Mouse (Mus musculus): Measurements from ENCODE around the gene Crygn. TPM values are rescaled to one million over a fixed set of nuclear protein-coding genes. Genes with fewer than 3 reads are reported as not detected.

Crygn gene
- 3.2 and 3.4 TPM in 2 replicates for polyA plus RNA-seq (2015; fragmentation: Nextera tagmentation; extraction: Ambion mirVana)

DNA sequence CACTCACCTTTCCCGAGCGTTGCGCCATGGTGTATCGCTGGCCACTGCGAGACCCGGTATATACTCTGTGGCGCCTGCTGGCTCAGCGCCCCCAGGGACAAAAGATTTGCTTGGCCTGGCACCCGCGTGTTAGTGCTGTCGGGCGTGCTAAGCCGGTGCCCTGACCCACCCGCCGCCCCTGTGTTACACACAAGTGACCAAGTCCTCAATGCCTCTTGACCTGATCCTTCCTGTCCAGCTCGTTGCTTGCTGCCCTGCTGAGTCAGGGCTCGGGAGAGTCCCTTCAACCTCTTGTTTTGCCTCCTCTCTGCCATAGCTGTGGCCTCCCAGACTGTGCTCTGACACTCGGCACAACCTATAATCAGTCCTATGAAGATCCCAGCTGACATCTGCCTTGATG, at the start of gene Crygn:
Gene Crygn, minus strand, starts transcription at position 193 of the 400 bp plus-strand sequence.
- WGBS = 45% methylated on average over 18 of the region's 18 CpGs
- no peak within 1 kb of the TSS for H3K9ac ChIP-seq (ENCODE audit: low read length)
- H3K4me1 ChIP-seq (replicated peaks; ENCODE audit: control insufficient read depth, insufficient read depth, low read length) = 0 out of 2 replicates have a peak, but pooled peaks cover 3% of the 10 kb centered on the region
- no peaks in the 10 kb centered on the region for H3K27me3 ChIP-seq (ENCODE audit: control insufficient read depth, insufficient read depth, low read depth, low read length)
- H3K36me3 ChIP-seq (ENCODE audit: control insufficient read depth, insufficient read depth, low read length) = no peaks in the 10 kb centered on the region
- no peak within 1 kb of the TSS for H3K27ac ChIP-seq (ENCODE audit: low read length)
- H3K4me2 ChIP-seq (ENCODE audit: low read depth, low read length) = no peak within 1 kb of the TSS
- peak; percentile 14; the same call in 1 of the 2 replicates for ATAC-seq (ENCODE audit: low read depth)
- H3K9me3 ChIP-seq (ENCODE audit: control insufficient read depth, low read length) = no peaks in the 10 kb centered on the region
- H3K4me3 ChIP-seq (ENCODE audit: low read length) = no peak within 1 kb of the TSS

DNA sequence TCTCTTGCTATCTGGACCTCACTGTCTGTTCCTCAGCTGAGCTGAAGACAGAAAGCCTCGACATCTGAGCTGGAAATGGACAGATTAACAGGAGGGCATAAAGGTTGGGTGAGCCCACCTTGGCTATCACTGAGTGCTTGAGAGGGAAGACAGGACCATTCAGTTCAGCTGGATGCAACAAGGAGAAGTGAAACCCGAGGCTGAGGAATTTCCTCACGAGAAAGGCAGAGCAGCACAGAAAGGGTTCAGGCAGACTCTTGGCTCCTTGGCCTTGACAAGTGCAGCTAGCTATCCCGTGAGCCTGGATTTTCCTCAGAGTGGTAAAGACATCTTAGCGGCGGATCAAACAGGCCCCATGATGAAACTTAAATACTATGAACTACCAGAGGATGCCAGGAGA, 47.4 kb upstream of the Crygn start:
- Histone ChIP-seq H3K9ac (ENCODE audit: low read length) (no peak overlapping the region), H3K4me2 (ENCODE audit: low read depth, low read length) (no peak overlapping the region), H3K4me1 (replicated peaks; ENCODE audit: control insufficient read depth, insufficient read depth, low read length) (no peaks in the 10 kb centered on the region), H3K4me3 (ENCODE audit: low read length) (no peak overlapping the region), H3K36me3 (ENCODE audit: control insufficient read depth, insufficient read depth, low read length) (peaks cover 32% of the 10 kb centered on the region), H3K9me3 (ENCODE audit: control insufficient read depth, low read length) (no peaks in the 10 kb centered on the region), H3K27me3 (ENCODE audit: control insufficient read depth, insufficient read depth, low read depth, low read length) (no peaks in the 10 kb centered on the region), H3K27ac (ENCODE audit: low read length) (no peak overlapping the region)
- ATAC-seq (ENCODE audit: low read depth) = no peak
- 75% methylated on average over 6 of the region's 6 CpGs for WGBS

DNA sequence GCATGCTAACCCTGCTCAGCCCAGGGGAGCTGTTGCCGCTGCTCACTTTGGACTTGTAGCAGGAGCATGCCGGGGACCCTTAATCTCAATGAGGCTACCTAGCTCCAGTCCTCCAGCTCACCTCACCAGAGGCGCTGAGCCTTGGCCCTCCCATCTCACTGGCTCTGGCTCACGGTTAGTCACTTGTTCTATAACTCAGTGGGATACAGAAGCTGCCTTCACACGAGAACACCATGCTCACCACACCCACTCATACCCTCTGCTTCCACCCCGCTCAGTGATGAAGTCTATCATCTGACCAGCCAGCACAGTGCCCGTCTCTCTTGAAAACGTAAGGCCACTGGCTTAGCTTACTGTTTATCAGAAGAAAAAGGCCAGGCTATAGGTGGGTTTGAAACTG, 46.9 kb upstream of the Crygn start:
- H3K9ac ChIP-seq (ENCODE audit: low read length) = no peak overlapping the region
- 84% methylated on average over 8 of the region's 8 CpGs for WGBS
- no peak overlapping the region for H3K27ac ChIP-seq (ENCODE audit: low read length)
- no peak for ATAC-seq (ENCODE audit: low read depth)
- H3K9me3 ChIP-seq (ENCODE audit: control insufficient read depth, low read length) = no peaks in the 10 kb centered on the region
- no peaks in the 10 kb centered on the region for H3K27me3 ChIP-seq (ENCODE audit: control insufficient read depth, insufficient read depth, low read depth, low read length)
- H3K36me3 ChIP-seq (ENCODE audit: control insufficient read depth, insufficient read depth, low read length) = peaks cover 32% of the 10 kb centered on the region
- no peak overlapping the region for H3K4me3 ChIP-seq (ENCODE audit: low read length)
- no peaks in the 10 kb centered on the region for H3K4me1 ChIP-seq (replicated peaks; ENCODE audit: control insufficient read depth, insufficient read depth, low read length)
- no peak overlapping the region for H3K4me2 ChIP-seq (ENCODE audit: low read depth, low read length)

DNA sequence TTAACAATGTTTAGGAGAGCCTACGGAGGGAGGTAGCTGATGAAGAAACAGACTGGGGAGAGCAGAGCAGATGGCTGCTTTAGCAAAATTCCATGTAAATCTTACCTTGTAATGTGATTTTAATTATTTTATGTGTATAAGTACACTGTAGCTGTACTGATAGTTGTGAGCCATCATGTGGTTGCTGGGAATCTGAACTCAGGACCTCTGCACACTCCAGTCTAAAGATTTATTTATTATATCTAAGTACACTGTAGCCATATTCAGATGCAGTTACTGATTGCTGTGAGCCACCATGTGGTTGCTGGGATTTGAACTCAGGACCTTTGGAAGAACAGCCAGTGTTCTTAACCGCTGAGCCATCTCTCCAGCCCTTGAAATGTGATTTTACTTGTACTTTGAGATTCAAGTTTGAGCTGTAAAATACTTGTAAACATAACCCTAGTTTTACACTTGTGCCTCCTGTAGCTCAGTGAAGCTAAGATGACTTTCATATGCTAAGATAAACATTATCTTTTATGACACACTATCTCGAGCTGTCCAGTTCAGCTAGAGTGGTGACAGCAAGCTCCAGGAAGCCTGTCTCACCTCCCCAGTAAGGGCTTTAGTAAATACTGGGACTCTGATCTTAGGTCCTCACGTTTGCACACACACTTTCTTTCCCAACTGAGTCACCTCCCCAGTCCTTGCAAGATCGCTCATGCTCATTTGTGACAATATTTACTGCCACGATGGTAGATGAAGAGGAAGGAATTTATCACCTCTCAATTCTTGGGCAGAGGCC, 44.2 kb upstream of the Crygn start:
- Histone ChIP-seq H3K9ac (ENCODE audit: low read length) (no peak overlapping the region), H3K9me3 (ENCODE audit: control insufficient read depth, low read length) (no peaks in the 10 kb centered on the region), H3K4me2 (ENCODE audit: low read depth, low read length) (no peak overlapping the region), H3K27ac (ENCODE audit: low read length) (no peak overlapping the region), H3K36me3 (ENCODE audit: control insufficient read depth, insufficient read depth, low read length) (peaks cover 23% of the 10 kb centered on the region), H3K4me1 (replicated peaks; ENCODE audit: control insufficient read depth, insufficient read depth, low read length) (no peaks in the 10 kb centered on the region), H3K4me3 (ENCODE audit: low read length) (no peak overlapping the region), H3K27me3 (ENCODE audit: control insufficient read depth, insufficient read depth, low read depth, low read length) (no peaks in the 10 kb centered on the region)
- no peak for ATAC-seq (ENCODE audit: low read depth)
- 49% methylated on average over 6 of the region's 6 CpGs for WGBS

DNA sequence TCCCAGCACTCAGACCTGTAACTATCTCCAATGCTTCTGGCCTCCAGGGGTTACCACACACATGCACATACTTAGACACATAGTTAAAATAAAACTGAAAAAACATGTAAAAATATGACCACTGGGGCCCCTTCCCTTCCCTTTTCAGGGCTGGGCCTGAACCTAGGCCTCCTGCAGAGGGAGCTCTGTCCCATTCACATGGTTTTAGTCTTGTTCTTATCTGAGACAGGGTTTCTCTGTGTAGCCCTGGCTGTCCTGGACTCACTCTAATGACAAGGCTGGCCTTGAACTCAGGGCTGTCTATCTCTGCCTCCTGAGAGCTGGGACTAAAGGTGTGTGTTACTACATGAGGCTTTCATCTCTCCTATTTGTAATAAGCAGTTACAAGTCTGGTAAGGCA, 42.6 kb upstream of the Crygn start:
- ATAC-seq (ENCODE audit: low read depth) = no peak
- peaks cover 12% of the 10 kb centered on the region for H3K36me3 ChIP-seq (ENCODE audit: control insufficient read depth, insufficient read depth, low read length)
- H3K27ac ChIP-seq (ENCODE audit: low read length) = no peak overlapping the region
- no peak overlapping the region for H3K4me3 ChIP-seq (ENCODE audit: low read length)
- H3K4me2 ChIP-seq (ENCODE audit: low read depth, low read length) = no peak overlapping the region
- H3K9me3 ChIP-seq (ENCODE audit: control insufficient read depth, low read length) = no peaks in the 10 kb centered on the region
- H3K9ac ChIP-seq (ENCODE audit: low read length) = no peak overlapping the region
- H3K4me1 ChIP-seq (replicated peaks; ENCODE audit: control insufficient read depth, insufficient read depth, low read length) = no peaks in the 10 kb centered on the region
- H3K27me3 ChIP-seq (ENCODE audit: control insufficient read depth, insufficient read depth, low read depth, low read length) = no peaks in the 10 kb centered on the region

DNA sequence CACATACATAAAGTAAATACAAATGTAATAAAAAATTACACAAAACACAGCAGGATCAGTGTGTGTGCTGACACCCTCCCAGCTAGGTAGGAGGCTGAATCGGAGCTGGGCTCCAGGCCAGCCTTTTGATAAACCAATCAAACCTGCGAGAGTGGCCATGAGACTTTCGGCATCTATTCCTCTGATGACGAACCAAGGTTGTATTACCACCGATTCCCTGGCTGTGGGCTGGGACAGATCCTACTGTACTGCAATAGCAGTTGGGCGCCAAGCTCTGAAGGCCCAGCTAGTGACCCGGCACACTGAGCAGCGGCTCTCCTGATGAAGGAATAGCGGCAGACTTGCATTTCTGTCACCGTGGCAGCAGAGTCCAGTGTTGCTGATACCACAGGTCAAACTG, 40.8 kb upstream of the Crygn start:
- Histone ChIP-seq H3K27me3 (ENCODE audit: control insufficient read depth, insufficient read depth, low read depth, low read length) (no peaks in the 10 kb centered on the region), H3K36me3 (ENCODE audit: control insufficient read depth, insufficient read depth, low read length) (peaks cover 8% of the 10 kb centered on the region), H3K4me2 (ENCODE audit: low read depth, low read length) (no peak overlapping the region), H3K9me3 (ENCODE audit: control insufficient read depth, low read length) (no peaks in the 10 kb centered on the region), H3K27ac (ENCODE audit: low read length) (no peak overlapping the region), H3K4me3 (ENCODE audit: low read length) (no peak overlapping the region), H3K9ac (ENCODE audit: low read length) (no peak overlapping the region), H3K4me1 (replicated peaks; ENCODE audit: control insufficient read depth, insufficient read depth, low read length) (no peaks in the 10 kb centered on the region)
- ATAC-seq (ENCODE audit: low read depth) = no peak
- 49% methylated on average over 10 of the region's 10 CpGs for WGBS

DNA sequence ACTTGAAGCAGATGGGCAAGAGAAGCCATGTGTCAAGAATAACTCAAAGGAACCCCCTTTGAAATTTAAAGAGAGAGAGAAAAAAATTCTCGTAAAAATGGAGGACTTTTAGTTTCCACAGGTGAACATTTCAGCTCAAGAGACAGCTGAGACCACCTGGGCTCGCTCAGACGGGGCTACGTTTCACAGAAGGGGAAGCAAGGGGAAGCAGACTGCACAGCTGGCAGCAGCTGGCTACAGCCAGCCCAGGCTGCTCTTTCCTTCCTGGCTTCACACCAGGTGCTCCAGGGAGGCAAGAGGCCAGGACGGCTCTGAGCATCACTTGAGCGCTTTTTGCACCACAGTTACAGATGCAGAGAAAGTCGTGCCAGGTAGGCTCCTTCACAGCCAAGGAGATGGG, 40.0 kb upstream of the Crygn start:
- no peaks in the 10 kb centered on the region for H3K4me1 ChIP-seq (replicated peaks; ENCODE audit: control insufficient read depth, insufficient read depth, low read length)
- H3K9me3 ChIP-seq (ENCODE audit: control insufficient read depth, low read length) = no peaks in the 10 kb centered on the region
- H3K27me3 ChIP-seq (ENCODE audit: control insufficient read depth, insufficient read depth, low read depth, low read length) = no peaks in the 10 kb centered on the region
- H3K4me3 ChIP-seq (ENCODE audit: low read length) = no peak overlapping the region
- ATAC-seq (ENCODE audit: low read depth) = no peak
- H3K4me2 ChIP-seq (ENCODE audit: low read depth, low read length) = no peak overlapping the region
- H3K36me3 ChIP-seq (ENCODE audit: control insufficient read depth, insufficient read depth, low read length) = peaks cover 5% of the 10 kb centered on the region; the same call in 1 of the 2 replicates
- H3K27ac ChIP-seq (ENCODE audit: low read length) = no peak overlapping the region
- H3K9ac ChIP-seq (ENCODE audit: low read length) = no peak overlapping the region; the same call in 1 of the 2 replicates
- WGBS = 45% methylated on average over 7 of the region's 7 CpGs

DNA sequence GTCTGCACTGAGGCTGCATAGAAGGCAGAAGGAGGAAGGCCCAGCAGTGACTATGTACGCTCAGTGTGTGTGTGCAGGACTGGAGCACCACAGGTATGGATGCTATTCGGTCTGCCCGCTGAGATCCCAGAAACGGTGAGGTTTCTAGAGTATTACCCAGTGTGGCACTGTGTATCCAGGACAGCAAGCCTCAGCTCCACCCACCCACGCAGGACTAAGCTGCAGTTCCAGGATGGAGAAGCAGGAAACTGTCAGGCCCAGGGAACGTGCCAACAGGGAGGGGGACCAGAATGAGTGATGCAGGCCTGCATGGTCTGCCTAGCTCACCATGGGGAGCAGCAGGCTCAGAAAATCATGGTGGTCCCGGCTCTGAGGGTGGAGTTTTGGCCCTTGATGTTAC, 35.2 kb upstream of the Crygn start:
- Histone ChIP-seq H3K27ac (ENCODE audit: low read length) (no peak overlapping the region), H3K36me3 (ENCODE audit: control insufficient read depth, insufficient read depth, low read length) (no peaks in the 10 kb centered on the region), H3K27me3 (ENCODE audit: control insufficient read depth, insufficient read depth, low read depth, low read length) (no peaks in the 10 kb centered on the region), H3K4me2 (ENCODE audit: low read depth, low read length) (no peak overlapping the region), H3K4me1 (replicated peaks; ENCODE audit: control insufficient read depth, insufficient read depth, low read length) (no peaks in the 10 kb centered on the region), H3K9me3 (ENCODE audit: control insufficient read depth, low read length) (no peaks in the 10 kb centered on the region), H3K4me3 (ENCODE audit: low read length) (no peak overlapping the region), H3K9ac (ENCODE audit: low read length) (no peak overlapping the region)
- WGBS = 60% methylated on average over 7 of the region's 7 CpGs
- no peak for ATAC-seq (ENCODE audit: low read depth)

DNA sequence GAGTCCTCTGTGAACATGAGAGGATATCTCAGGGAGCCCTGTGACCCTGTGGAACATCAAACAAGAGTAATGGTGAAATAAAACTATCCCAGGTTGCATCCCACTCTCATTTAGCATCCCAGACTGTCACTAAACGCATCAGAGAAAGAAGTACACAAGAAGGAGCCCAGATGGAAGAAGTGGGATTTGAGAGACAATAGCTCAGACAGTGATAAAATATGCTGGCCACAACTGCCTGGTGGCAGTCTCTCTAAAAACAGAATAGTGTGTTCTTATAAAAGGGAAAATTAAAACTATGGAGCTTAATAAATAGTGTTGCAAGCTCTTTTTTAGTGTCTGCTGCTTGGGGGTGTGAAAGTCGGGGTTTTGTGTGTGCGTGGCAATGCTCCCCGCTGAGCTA, 25.1 kb upstream of the Crygn start:
- Histone ChIP-seq H3K36me3 (ENCODE audit: control insufficient read depth, insufficient read depth, low read length) (no peaks in the 10 kb centered on the region), H3K27ac (ENCODE audit: low read length) (no peak overlapping the region), H3K9me3 (ENCODE audit: control insufficient read depth, low read length) (peaks cover 7% of the 10 kb centered on the region; the same call in 1 of the 2 replicates), H3K27me3 (ENCODE audit: control insufficient read depth, insufficient read depth, low read depth, low read length) (peaks cover 5% of the 10 kb centered on the region; the same call in 1 of the 2 replicates), H3K4me2 (ENCODE audit: low read depth, low read length) (no peak overlapping the region), H3K9ac (ENCODE audit: low read length) (no peak overlapping the region), H3K4me3 (ENCODE audit: low read length) (no peak overlapping the region), H3K4me1 (replicated peaks; ENCODE audit: control insufficient read depth, insufficient read depth, low read length) (no peaks in the 10 kb centered on the region)
- 83% methylated on average over 4 of the region's 4 CpGs for WGBS
- ATAC-seq (ENCODE audit: low read depth) = no peak
